Mouse (Mus musculus) heart, postnatal 10 days (tissue): ENCODE measurements at regions not wholly inside any gene's neighbourhood (a gene's known extent, or its start where the extent isn't known, plus 50 kb on each side); places are given as distances from the start of the nearest gene placed in this dataset.

Experiments used
- DNase-seq, 2 experiments: peaks; one replicate each; pipeline ENCODE4 v3.0.0; 2021
- intact Hi-C: fragments of 180-260 bp; cut with DNase I; formaldehyde crosslinking; loops from one replicate; pipeline ENCODE4 v1.15.1; 2025

GRCm38 (mm10) chr4:61909409-61909808, 74.4 kb upstream of the Mup5 start:
- DNase-seq = peak; percentile 5
- intact Hi-C loops = no loop called here

GRCm38 (mm10) chr4:61902136-61902535, 67.1 kb upstream of the Mup5 start:
- DNase-seq = peak in 1 of 2 experiments; percentile 3
- intact Hi-C loops = no loop called here

- intact Hi-C loops = no loop called here
- no peak for DNase-seq
Measured at GRCm38 (mm10) chr4:61898184-61898583, 63.2 kb upstream of the Mup5 start.

GRCm38 (mm10) chr4:61897176-61897575, 62.1 kb upstream of the Mup5 start:
- intact Hi-C loops = no loop called here
- DNase-seq = no peak
